Mouse (Mus musculus) heart, embryonic 13.5 days (tissue): ENCODE results near the gene Slc25a19. TPM values are rescaled to one million over a fixed set of nuclear protein-coding genes. Genes with fewer than 3 reads are reported as not detected.

Experiments
- ATAC-seq: fragments of 200-750 bp; cut with Nextera tagmentation; 2 replicates; pipeline ENCODE4 v1.8.0; 2017; ENCODE audit warnings: moderate TSS enrichment; ENCODE audit not compliant: insufficient number of reproducible peaks, low FRiP score, low TSS enrichment; ENCODE audit errors: extremely low read depth
- H3K27ac ChIP-seq: fragments of 300-500 bp; sonication (generic); replicated peaks from 2 replicates; pipeline ENCODE4 v1.5.1; 2015; ENCODE audit warnings: moderate library complexity, mild to moderate bottlenecking, inconsistent platforms
- H3K27me3 ChIP-seq: fragments of 300-500 bp; sonication (generic); replicated peaks from 2 replicates; pipeline ENCODE4 v1.6.1; 2015; ENCODE audit warnings: mild to moderate bottlenecking, inconsistent platforms
- H3K36me3 ChIP-seq: fragments of 300-500 bp; sonication (generic); 2 replicates; pipeline ENCODE4 v1.6.1; 2015; ENCODE audit warnings: mild to moderate bottlenecking, inconsistent platforms
- H3K4me1 ChIP-seq: fragments of 300-500 bp; sonication (generic); 2 replicates; pipeline ENCODE4 v1.6.1; 2015; ENCODE audit warnings: inconsistent platforms
- H3K4me2 ChIP-seq: fragments of 300-500 bp; sonication (generic); 2 replicates; pipeline ENCODE4 v1.6.1; 2015; ENCODE audit warnings: inconsistent platforms, mild to moderate bottlenecking, moderate library complexity
- H3K4me3 ChIP-seq: fragments of 300-500 bp; sonication (generic); 2 replicates; pipeline ENCODE4 v1.5.1; 2015; ENCODE audit warnings: moderate library complexity, mild to moderate bottlenecking, inconsistent platforms
- H3K9ac ChIP-seq: fragments of 300-500 bp; sonication (generic); 2 replicates; pipeline ENCODE4 v1.6.1; 2015; ENCODE audit warnings: inconsistent platforms, mild to moderate bottlenecking, moderate library complexity
- H3K9me3 ChIP-seq: fragments of 300-500 bp; sonication (generic); 2 replicates; pipeline ENCODE4 v1.6.1; 2016; ENCODE audit warnings: inconsistent platforms
- WGBS: fragments of 180-500 bp; shearing (Covaris S2); methylation state at CpG from one replicate; pipeline ENCODE4 v1.1.7; 2015; ENCODE audit warnings: mixed read lengths; 5-methylcytosine and 5-hydroxymethylcytosine counted together
- polyA plus RNA-seq: library from polyadenylated mRNA; unstranded; fragments of >200 nt; fragmentation: Nextera tagmentation; extraction: Ambion mirVana; gene quantifications from 2 replicates; pipeline ENCODE4 v1.2.1, GENCODE M21; 2015

Gene Slc25a19
- polyA plus RNA-seq, 1 experiment from 2014 or later = 36.4 TPM

DNA sequence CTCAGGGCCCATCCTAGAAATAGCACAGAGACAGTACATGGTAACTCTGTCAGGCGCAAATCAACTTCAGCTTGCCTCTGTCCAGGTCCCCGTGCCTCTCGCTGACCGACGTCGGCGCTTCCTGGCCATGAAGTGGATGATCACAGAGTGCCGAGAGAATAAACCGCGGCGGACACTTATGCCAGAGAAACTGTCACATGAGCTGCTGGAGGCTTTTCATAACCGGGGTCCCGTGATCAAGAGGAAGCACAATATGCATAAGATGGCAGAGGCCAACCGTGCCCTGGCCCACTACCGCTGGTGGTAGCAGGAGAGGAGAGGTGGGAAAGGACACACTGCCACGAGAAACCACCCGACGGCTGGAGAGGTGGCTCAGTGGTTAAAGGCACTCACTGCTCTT, 21.4 kb downstream of the Slc25a19 start:
- Histone ChIP-seq H3K27me3 (no peaks in the 10 kb centered on the region), H3K9ac (no peak overlapping the region), H3K27ac (peak overlapping the region; percentile 34; the same call in 1 of the 2 replicates), H3K36me3 (peaks cover 55% of the 10 kb centered on the region), H3K9me3 (no peaks in the 10 kb centered on the region), H3K4me3 (no peak overlapping the region), H3K4me2 (no peak overlapping the region), H3K4me1 (peaks cover 37% of the 10 kb centered on the region)
- no peak for ATAC-seq
- WGBS = 88% methylated on average over 18 of the region's 18 CpGs

DNA sequence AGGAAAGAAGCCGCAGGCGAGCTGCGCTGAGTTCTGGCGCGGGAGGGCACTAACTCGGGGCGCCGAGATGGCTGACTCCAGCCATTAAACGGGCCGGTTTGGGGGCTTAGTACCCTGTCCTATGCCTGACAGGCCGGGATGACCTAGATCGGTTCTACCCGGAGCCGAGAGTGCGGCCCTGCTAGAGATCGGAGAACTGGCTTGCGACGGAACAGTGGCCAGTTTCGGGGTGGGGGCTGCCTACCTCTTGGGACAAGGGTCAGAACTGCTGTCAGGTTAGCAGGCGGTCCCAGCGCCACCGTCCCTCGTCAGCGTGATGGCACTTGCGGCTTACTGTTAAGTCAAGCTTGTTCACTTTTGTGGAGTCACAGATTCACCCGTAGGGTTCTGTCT, 23.8 kb downstream of the Slc25a19 start:
- Histone ChIP-seq H3K4me3 (peak overlapping the region; percentile 96), H3K36me3 (peaks cover 51% of the 10 kb centered on the region), H3K27me3 (no peaks in the 10 kb centered on the region), H3K27ac (peak overlapping the region; percentile 90), H3K9me3 (no peaks in the 10 kb centered on the region), H3K9ac (peak overlapping the region; percentile 98), H3K4me1 (peaks cover 52% of the 10 kb centered on the region), H3K4me2 (peak overlapping the region; percentile 78)
- no peak for ATAC-seq
- under 1% methylated on average over 26 of the region's 26 CpGs for WGBS

- Histone ChIP-seq H3K9ac (peak within 1 kb of the TSS; percentile 98), H3K27ac (peak within 1 kb of the TSS; percentile 90), H3K27me3 (no peaks in the 10 kb centered on the region), H3K36me3 (peaks cover 50% of the 10 kb centered on the region), H3K4me1 (peaks cover 52% of the 10 kb centered on the region), H3K9me3 (no peaks in the 10 kb centered on the region), H3K4me3 (peak within 1 kb of the TSS; percentile 96), H3K4me2 (peak within 1 kb of the TSS; percentile 78)
- WGBS = under 1% methylated on average over 87 of the region's 93 CpGs
- peak; percentile 94 for ATAC-seq
Observed at GRCm38 (mm10) chr11:115603476-115604303, 24.4 kb downstream of the Slc25a19 start, which contains the start of the genes Mrps7 and Gga3. Gene Mrps7 (plus strand): TSS chr11:115603925. Gene Gga3 (minus strand): TSS chr11:115604051.

GRCm38 (mm10) chr11:115603128-115603475, 25.0 kb downstream of the Slc25a19 start:
- H3K4me1 ChIP-seq = peaks cover 52% of the 10 kb centered on the region
- H3K4me2 ChIP-seq = peak overlapping the region; percentile 78
- peaks cover 50% of the 10 kb centered on the region for H3K36me3 ChIP-seq
- ATAC-seq = no peak
- peak overlapping the region; percentile 96 for H3K4me3 ChIP-seq
- 5% methylated on average over 15 of the region's 15 CpGs for WGBS
- H3K27ac ChIP-seq = peak overlapping the region; percentile 90
- no peaks in the 10 kb centered on the region for H3K9me3 ChIP-seq
- H3K27me3 ChIP-seq = no peaks in the 10 kb centered on the region
- peak overlapping the region; percentile 98 for H3K9ac ChIP-seq

- Histone ChIP-seq H3K27me3 (no peaks in the 10 kb centered on the region), H3K4me1 (peaks cover 51% of the 10 kb centered on the region), H3K36me3 (peaks cover 48% of the 10 kb centered on the region), H3K27ac (no peak overlapping the region; the same call in 1 of the 2 replicates), H3K9ac (0 out of 2 replicates have a peak overlapping the region, but pooled peaks have one; percentile 2), H3K4me2 (no peak overlapping the region), H3K9me3 (no peaks in the 10 kb centered on the region), H3K4me3 (no peak overlapping the region)
- WGBS = 49% methylated on average over 4 of the region's 4 CpGs
- ATAC-seq = no peak
Observed at GRCm38 (mm10) chr11:115601174-115601573, 26.9 kb downstream of the Slc25a19 start.

GRCm38 (mm10) chr11:115600743-115601142, 27.4 kb downstream of the Slc25a19 start:
- no peak overlapping the region for H3K27ac ChIP-seq
- no peak overlapping the region for H3K4me2 ChIP-seq
- H3K4me1 ChIP-seq = peaks cover 47% of the 10 kb centered on the region
- H3K36me3 ChIP-seq = peaks cover 48% of the 10 kb centered on the region
- H3K4me3 ChIP-seq = no peak overlapping the region
- H3K9me3 ChIP-seq = no peaks in the 10 kb centered on the region
- ATAC-seq = no peak
- WGBS = 88% methylated on average over 15 of the region's 15 CpGs
- H3K9ac ChIP-seq = 0 out of 2 replicates have a peak overlapping the region, but pooled peaks have one; percentile 2
- no peaks in the 10 kb centered on the region for H3K27me3 ChIP-seq

GRCm38 (mm10) chr11:115599722-115600121, 28.4 kb downstream of the Slc25a19 start:
- H3K27me3 ChIP-seq = no peaks in the 10 kb centered on the region
- no peak overlapping the region; the same call in 1 of the 2 replicates for H3K27ac ChIP-seq
- peaks cover 37% of the 10 kb centered on the region for H3K4me1 ChIP-seq
- no peak overlapping the region for H3K4me2 ChIP-seq
- no peaks in the 10 kb centered on the region for H3K9me3 ChIP-seq
- WGBS = 71% methylated on average over 7 of the region's 7 CpGs
- H3K9ac ChIP-seq = no peak overlapping the region
- no peak for ATAC-seq
- H3K4me3 ChIP-seq = no peak overlapping the region
- peaks cover 51% of the 10 kb centered on the region for H3K36me3 ChIP-seq

- WGBS = 87% methylated on average over 4 of the region's 4 CpGs
Observed at GRCm38 (mm10) chr11:115598309-115598708, 29.8 kb downstream of the Slc25a19 start.

DNA sequence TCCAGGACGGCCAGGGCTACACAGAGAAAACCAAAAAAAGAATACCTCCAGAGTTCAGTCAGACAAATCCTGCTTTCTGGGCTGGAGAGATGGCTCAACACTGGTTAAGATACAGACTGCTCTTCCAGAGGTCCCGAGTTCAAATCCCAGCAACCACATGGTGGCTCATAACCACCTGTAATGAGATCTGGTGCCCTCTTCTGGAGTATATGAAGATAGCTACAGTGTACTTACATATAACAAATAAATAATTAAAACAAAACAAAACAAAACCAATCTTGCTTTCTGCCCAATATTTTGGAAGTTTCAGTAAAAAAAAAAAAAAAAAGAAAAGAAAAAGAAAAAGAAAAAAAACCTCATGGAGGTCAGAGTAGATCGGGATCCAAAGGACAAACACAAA, 32.9 kb downstream of the Slc25a19 start:
- peaks cover 88% of the 10 kb centered on the region for H3K36me3 ChIP-seq
- no peak overlapping the region for H3K4me3 ChIP-seq
- ATAC-seq = no peak
- no peak overlapping the region for H3K9ac ChIP-seq
- 93% methylated on average over 3 of the region's 3 CpGs for WGBS
- no peaks in the 10 kb centered on the region for H3K27me3 ChIP-seq
- H3K9me3 ChIP-seq = no peaks in the 10 kb centered on the region
- no peak overlapping the region for H3K4me2 ChIP-seq
- no peak overlapping the region for H3K27ac ChIP-seq
- H3K4me1 ChIP-seq = peaks cover 7% of the 10 kb centered on the region; the same call in 1 of the 2 replicates

More at GRCm38 (mm10) chr11:115598309-115598708, 29.8 kb downstream of the Slc25a19 start:
- Histone ChIP-seq H3K9me3 (no peaks in the 10 kb centered on the region), H3K4me2 (no peak overlapping the region), H3K4me3 (no peak overlapping the region), H3K9ac (no peak overlapping the region), H3K27ac (no peak overlapping the region), H3K4me1 (peaks cover 34% of the 10 kb centered on the region), H3K36me3 (peaks cover 65% of the 10 kb centered on the region), H3K27me3 (no peaks in the 10 kb centered on the region)
- ATAC-seq = no peak

DNA sequence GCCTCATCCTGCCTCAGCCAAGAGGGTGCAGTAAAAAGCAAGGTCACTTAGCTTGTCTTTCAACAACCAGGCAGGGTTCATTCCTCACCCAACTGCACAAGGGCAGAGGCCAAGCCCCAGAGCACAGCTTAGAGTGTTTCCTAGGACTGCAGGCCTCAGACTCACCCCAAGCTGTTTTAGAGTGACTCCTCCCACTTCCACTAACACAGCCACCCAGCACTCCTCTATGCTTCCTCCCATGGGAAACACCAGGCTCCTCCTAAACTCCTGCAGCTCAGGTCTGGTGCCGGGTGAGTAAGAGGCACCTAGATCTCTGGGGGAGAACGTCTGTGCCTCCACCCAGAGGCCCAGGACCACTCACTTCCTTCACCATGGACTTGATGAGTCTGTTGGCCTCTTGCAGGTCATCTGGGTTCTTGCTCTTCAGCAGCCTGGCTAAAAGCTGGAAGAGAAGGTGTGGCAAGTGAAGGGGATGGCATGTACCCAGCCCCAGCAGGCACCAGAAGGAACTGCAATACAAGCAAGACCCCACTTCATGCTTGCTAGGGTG, 37.5 kb downstream of the Slc25a19 start:
- Histone ChIP-seq H3K4me1 (no peaks in the 10 kb centered on the region), H3K9me3 (no peaks in the 10 kb centered on the region), H3K27ac (no peak overlapping the region), H3K36me3 (peaks cover 98% of the 10 kb centered on the region), H3K27me3 (no peaks in the 10 kb centered on the region), H3K4me2 (no peak overlapping the region), H3K9ac (no peak overlapping the region), H3K4me3 (no peak overlapping the region)
- ATAC-seq = no peak
- 84% methylated on average over 2 of the region's 2 CpGs for WGBS

GRCm38 (mm10) chr11:115587984-115588383, 40.1 kb downstream of the Slc25a19 start:
- H3K4me3 ChIP-seq = no peak overlapping the region
- no peak overlapping the region for H3K27ac ChIP-seq
- H3K9me3 ChIP-seq = no peaks in the 10 kb centered on the region
- no peaks in the 10 kb centered on the region for H3K4me1 ChIP-seq
- no peaks in the 10 kb centered on the region for H3K27me3 ChIP-seq
- no peak overlapping the region; the same call in 1 of the 2 replicates for H3K9ac ChIP-seq
- H3K36me3 ChIP-seq = peaks cover 98% of the 10 kb centered on the region
- no peak for ATAC-seq
- H3K4me2 ChIP-seq = no peak overlapping the region
- WGBS = 82% methylated on average over 9 of the region's 9 CpGs
